Mouse (Mus musculus) heart, postnatal 36 days (tissue): ENCODE results near the gene Srgap1. TPM values are rescaled to one million over a fixed set of nuclear protein-coding genes. Genes with fewer than 3 reads are reported as not detected.

ENCODE experiments used
- DNase-seq, 2 experiments: peaks; one replicate each; pipeline ENCODE4 v3.0.0; 2021 to 2022
- intact Hi-C: fragments of 180-260 bp; cut with DNase I; formaldehyde crosslinking; loops from one replicate; pipeline ENCODE4 v1.15.1; 2025
- total RNA-seq, 2 experiments: library from RNA; stranded (reverse); gene quantifications; 2 replicates each; pipeline ENCODE4 v1.2.3; 2021

The Srgap1 gene
- total RNA-seq, 2 experiments from 2014 or later = 2.1 to 2.2 TPM

GRCm38 (mm10) chr10:121972249-121972892, 74.7 kb downstream of the Srgap1 start:
- DNase-seq = no peak
- intact Hi-C loops = loop anchor here (5.0 kb wide), 1 partner anchor 75 kb away; the partner anchor contains the start of gene Srgap1

- no peak for DNase-seq
- intact Hi-C loops = loop anchor here (5.0 kb wide), 1 partner anchor 76 kb away; the partner anchor contains the start of gene Srgap1
These were observed 75.5 kb downstream of the Srgap1 start for GRCm38 (mm10) chr10:121971658-121972057.

GRCm38 (mm10) chr10:121970912-121971311, 76.2 kb downstream of the Srgap1 start:
- intact Hi-C loops = loop anchor here (5.0 kb wide), 1 partner anchor 76 kb away; the partner anchor contains the start of gene Srgap1
- DNase-seq = no peak

- no peak for DNase-seq
- intact Hi-C loops = no loop called here
These were observed 83.0 kb downstream of the Srgap1 start for GRCm38 (mm10) chr10:121964114-121964513.

- DNase-seq = no peak
- intact Hi-C loops = no loop called here
These were observed 85.1 kb downstream of the Srgap1 start for GRCm38 (mm10) chr10:121962053-121962452.

GRCm38 (mm10) chr10:121961121-121961893, 85.8 kb downstream of the Srgap1 start:
- intact Hi-C loops = no loop called here
- DNase-seq = no peak

GRCm38 (mm10) chr10:121958741-121959140, 88.4 kb downstream of the Srgap1 start:
- intact Hi-C loops = no loop called here
- DNase-seq = no peak

- no peak for DNase-seq
- intact Hi-C loops = no loop called here
These were observed 90.6 kb downstream of the Srgap1 start for GRCm38 (mm10) chr10:121956505-121956904.

GRCm38 (mm10) chr10:121955730-121956129, 91.4 kb downstream of the Srgap1 start:
- no peak for DNase-seq
- intact Hi-C loops = no loop called here

- no peak for DNase-seq
- intact Hi-C loops = no loop called here
These were observed 92.2 kb downstream of the Srgap1 start for GRCm38 (mm10) chr10:121954877-121955276.

GRCm38 (mm10) chr10:121953041-121953440, 94.1 kb downstream of the Srgap1 start:
- intact Hi-C loops = no loop called here

GRCm38 (mm10) chr10:121946173-121946572, 100.9 kb downstream of the Srgap1 start:
- no peak for DNase-seq
- intact Hi-C loops = no loop called here

More at GRCm38 (mm10) chr10:121953041-121953440, 94.1 kb downstream of the Srgap1 start:
- DNase-seq = no peak

GRCm38 (mm10) chr10:121931909-121932308, 115.2 kb downstream of the Srgap1 start:
- DNase-seq = no peak
- intact Hi-C loops = no loop called here

GRCm38 (mm10) chr10:121926094-121926493, 121.0 kb downstream of the Srgap1 start:
- intact Hi-C loops = no loop called here
- DNase-seq = no peak

GRCm38 (mm10) chr10:121919016-121919415, 128.1 kb downstream of the Srgap1 start:
- intact Hi-C loops = no loop called here
- DNase-seq = no peak

GRCm38 (mm10) chr10:121918579-121918978, 128.5 kb downstream of the Srgap1 start:
- intact Hi-C loops = no loop called here
- DNase-seq = no peak

- intact Hi-C loops = no loop called here
- no peak for DNase-seq
These were observed 131.6 kb downstream of the Srgap1 start for GRCm38 (mm10) chr10:121915530-121915929.

GRCm38 (mm10) chr10:121904137-121904536, 143.0 kb downstream of the Srgap1 start:
- intact Hi-C loops = no loop called here
- DNase-seq = peak; percentile 10 to 34

GRCm38 (mm10) chr10:121902651-121903050, 144.5 kb downstream of the Srgap1 start:
- peak; percentile 16 to 19 for DNase-seq
- intact Hi-C loops = no loop called here

GRCm38 (mm10) chr10:121900772-121901171, 146.3 kb downstream of the Srgap1 start:
- no peak for DNase-seq
- intact Hi-C loops = no loop called here

- intact Hi-C loops = no loop called here
- no peak for DNase-seq
These were observed 147.4 kb downstream of the Srgap1 start for GRCm38 (mm10) chr10:121899706-121900105.
